Mouse (Mus musculus): ENCODE measurements around the gene Spint2. TPM values are rescaled to one million over a fixed set of nuclear protein-coding genes. Genes with fewer than 3 reads are reported as not detected.

Spint2 gene
- 84.8 and 94.7 TPM in 2 replicates for polyA plus RNA-seq (2015; fragmentation: Nextera tagmentation; extraction: Ambion mirVana)

DNA sequence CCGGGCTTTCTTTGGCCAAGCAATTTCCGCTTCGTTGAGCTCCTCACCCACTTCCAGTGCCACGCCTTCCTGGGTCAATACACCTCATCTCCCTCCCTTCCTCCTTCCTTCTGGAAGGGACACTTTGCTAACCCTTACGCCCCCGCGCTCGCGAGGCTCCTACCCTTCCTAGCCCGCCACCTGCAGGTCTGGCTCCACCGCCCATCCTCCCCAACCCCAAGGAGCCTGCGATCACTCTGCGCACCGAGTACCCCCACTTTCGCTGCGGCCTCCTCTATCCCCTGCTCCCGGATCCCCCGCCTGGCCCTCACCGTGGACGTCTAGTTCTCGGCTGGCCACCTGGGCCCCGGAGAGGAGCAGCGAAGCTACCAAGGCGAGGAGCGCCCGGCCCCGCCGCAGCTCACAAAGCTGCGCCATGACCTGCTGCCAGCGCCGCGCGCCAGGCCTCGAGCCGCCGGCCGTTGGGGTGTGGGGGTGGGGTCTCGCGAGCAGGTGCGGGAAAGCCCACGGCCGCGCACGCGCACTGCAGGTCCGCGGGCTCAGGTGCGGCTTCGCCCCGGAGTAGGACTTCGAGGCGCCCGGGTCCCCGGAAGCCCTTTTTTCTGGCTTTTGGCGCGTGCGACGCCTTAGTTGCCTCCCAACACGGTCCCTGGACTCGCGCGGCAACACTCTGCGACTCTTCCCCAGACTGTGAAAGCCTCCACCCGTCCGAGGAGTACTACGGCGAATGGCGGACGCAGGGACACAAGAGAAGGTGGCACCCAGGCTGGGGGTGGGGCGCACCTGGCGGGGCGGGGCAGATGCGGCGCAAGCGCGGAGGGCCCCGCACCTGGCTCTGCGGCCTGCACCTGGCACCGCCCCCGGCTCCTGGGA lies at the start of gene Spint2:
Spint2 (minus strand) TSS at position 712 of the 873 bp plus-strand sequence.
- Histone ChIP-seq H3K4me1 (ENCODE audit: insufficient read depth) (peaks cover 10% of the 10 kb centered on the region; the same call in 1 of the 2 replicates), H3K27ac (ENCODE audit: low read depth) (peak within 1 kb of the TSS; percentile 73), H3K4me3 (ENCODE audit: low read depth, low read length) (peak within 1 kb of the TSS; percentile 70), H3K9me3 (ENCODE audit: low read length) (no peaks in the 10 kb centered on the region), H3K36me3 (replicated peaks; ENCODE audit: insufficient read depth, low read length) (no peaks in the 10 kb centered on the region), H3K9ac (replicated peaks) (peak within 1 kb of the TSS; percentile 75), H3K4me2 (ENCODE audit: low read depth, low read length) (peak within 1 kb of the TSS; percentile 88), H3K27me3 (ENCODE audit: insufficient read depth, low read length) (0 out of 2 replicates have a peak, but pooled peaks cover 7% of the 10 kb centered on the region)
- DNase-seq = peak; percentile 87
- WGBS (ENCODE audit: insufficient replicate concordance) = 3% methylated on average over 59 of the region's 80 CpGs
- ATAC-seq = peak; percentile 94
- no peak for TF ChIP-seq EP300 (IDR thresholded peaks at IDR 0.05; ENCODE audit: low read depth)
- TF ChIP-seq CTCF (IDR thresholded peaks at IDR 0.05; ENCODE audit: low read depth) = peak; percentile 29; the same call in 1 of the 2 replicates

DNA sequence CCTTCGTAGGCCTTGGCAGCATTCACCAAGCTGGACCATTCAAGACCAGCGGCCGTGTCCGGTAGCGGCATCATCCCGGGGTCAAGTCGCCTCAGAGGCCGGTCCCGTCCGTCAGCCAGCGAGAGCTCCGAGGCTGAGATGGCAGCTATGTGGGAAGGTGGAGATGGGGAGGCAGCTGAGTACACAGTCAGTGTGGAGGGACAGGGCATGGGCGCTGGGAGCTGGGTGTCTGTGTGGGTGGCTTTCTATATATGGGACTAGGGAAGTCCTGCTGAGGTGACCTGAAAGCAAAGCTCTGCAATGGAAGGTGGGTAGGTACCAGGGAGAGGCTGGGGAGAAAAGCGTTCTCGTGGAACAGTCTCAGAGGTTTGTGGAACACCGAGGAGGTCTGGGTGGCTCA lies 47.3 kb upstream of the Spint2 start:
- ATAC-seq (no peak), DNase-seq (no peak)
- H3K27me3 ChIP-seq (ENCODE audit: insufficient read depth, low read length) = no peaks in the 10 kb centered on the region
- no peak overlapping the region for H3K9ac ChIP-seq (replicated peaks)
- no peaks in the 10 kb centered on the region for H3K9me3 ChIP-seq (ENCODE audit: low read length)
- peaks cover 35% of the 10 kb centered on the region for H3K36me3 ChIP-seq (replicated peaks; ENCODE audit: insufficient read depth, low read length)
- 89% methylated on average over 16 of the region's 16 CpGs for WGBS (ENCODE audit: insufficient replicate concordance)
- H3K27ac ChIP-seq (ENCODE audit: low read depth) = no peak overlapping the region
- H3K4me3 ChIP-seq (ENCODE audit: low read depth, low read length) = no peak overlapping the region
- H3K4me2 ChIP-seq (ENCODE audit: low read depth, low read length) = no peak overlapping the region
- H3K4me1 ChIP-seq (ENCODE audit: insufficient read depth) = peaks cover 8% of the 10 kb centered on the region
- no peak for TF ChIP-seq CTCF (IDR thresholded peaks at IDR 0.05; ENCODE audit: low read depth)
- TF ChIP-seq EP300 (IDR thresholded peaks at IDR 0.05; ENCODE audit: low read depth) = no peak

DNA sequence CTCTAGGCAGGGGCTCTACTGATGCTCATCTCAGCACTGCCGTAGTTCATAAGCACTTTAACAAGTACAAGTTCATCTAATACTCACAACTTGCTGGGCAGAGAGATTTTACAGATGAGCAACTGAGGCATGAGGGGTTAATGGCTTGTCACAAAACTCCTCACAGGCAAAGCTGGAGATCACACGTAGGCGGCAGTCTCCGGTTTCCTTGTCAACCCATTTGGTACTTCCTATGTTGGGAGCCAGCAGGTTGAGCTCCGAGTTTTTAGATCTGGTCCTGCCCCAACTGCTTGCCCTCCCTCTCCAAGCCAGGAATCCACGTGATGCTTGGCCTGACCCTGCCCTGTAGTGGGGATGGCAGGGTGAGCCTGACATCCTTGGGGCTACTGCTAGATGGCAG lies 45.4 kb upstream of the Spint2 start:
- 81% methylated on average over 6 of the region's 6 CpGs for WGBS (ENCODE audit: insufficient replicate concordance)
- ATAC-seq = no peak

DNA sequence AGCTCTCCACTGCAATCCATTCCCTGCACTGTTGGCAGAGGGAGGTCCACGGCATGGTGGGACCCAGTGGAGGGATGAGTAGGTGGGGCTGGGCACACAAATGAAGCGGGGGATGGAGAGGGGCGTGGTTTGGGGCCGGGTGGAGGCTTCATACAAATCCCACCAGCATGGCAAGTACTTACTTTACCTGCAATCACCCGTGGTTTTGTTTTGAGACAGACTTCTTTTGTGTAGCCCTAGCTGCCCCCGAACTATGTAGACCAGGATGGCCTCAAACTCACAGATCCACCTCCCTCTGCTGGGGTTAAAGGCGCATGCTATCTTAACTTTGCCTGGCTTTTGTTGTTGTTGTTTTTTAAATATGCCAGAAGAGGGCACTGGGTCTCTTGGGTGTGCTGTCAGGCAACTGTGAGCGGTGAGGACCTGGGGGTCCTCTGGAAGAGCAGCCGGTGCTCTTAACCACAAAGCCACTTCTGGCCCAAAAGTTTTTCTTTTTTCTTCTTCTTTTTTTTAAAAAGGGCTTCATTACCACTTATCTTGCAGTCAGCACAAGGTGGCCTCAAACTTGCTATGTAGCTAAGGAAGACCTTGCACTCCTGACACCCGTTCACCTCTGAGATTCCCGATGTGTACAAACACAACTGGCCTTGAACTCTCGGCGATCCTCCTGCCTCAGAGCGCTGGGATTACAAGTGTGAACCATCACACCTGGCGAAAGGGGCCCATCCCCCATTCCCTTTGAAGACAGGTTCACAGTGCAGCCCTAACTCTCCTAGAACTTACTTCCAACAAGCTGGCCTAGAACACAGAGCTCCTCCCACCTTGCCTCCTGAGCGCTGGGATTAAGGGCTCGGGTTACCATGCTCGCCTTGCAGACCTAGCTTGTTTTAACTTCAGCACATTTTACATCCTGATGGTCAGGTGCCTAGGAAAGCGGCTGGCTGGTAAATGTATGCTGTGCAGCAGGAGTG lies 37.9 kb upstream of the Spint2 start:
- DNase-seq (no peak), ATAC-seq (peak; percentile 37)
- Histone ChIP-seq H3K27ac (ENCODE audit: low read depth) (no peak overlapping the region), H3K4me2 (ENCODE audit: low read depth, low read length) (peak overlapping the region; percentile 53), H3K4me3 (ENCODE audit: low read depth, low read length) (no peak overlapping the region), H3K4me1 (ENCODE audit: insufficient read depth) (peaks cover 13% of the 10 kb centered on the region), H3K9ac (replicated peaks) (0 out of 2 replicates have a peak overlapping the region, but pooled peaks have one; percentile 18), H3K27me3 (ENCODE audit: insufficient read depth, low read length) (no peaks in the 10 kb centered on the region), H3K9me3 (ENCODE audit: low read length) (no peaks in the 10 kb centered on the region), H3K36me3 (replicated peaks; ENCODE audit: insufficient read depth, low read length) (peaks cover 8% of the 10 kb centered on the region)
- 14% methylated on average over 19 of the region's 19 CpGs for WGBS (ENCODE audit: insufficient replicate concordance)
- TF ChIP-seq CTCF (IDR thresholded peaks at IDR 0.05; ENCODE audit: low read depth) (peak; percentile 57), EP300 (IDR thresholded peaks at IDR 0.05; ENCODE audit: low read depth) (no peak)

More for the DNA sequence above, 45.4 kb upstream of the Spint2 start:
- Histone ChIP-seq H3K4me2 (ENCODE audit: low read depth, low read length) (no peak overlapping the region), H3K27me3 (ENCODE audit: insufficient read depth, low read length) (no peaks in the 10 kb centered on the region), H3K36me3 (replicated peaks; ENCODE audit: insufficient read depth, low read length) (peaks cover 35% of the 10 kb centered on the region), H3K4me1 (ENCODE audit: insufficient read depth) (no peaks in the 10 kb centered on the region), H3K9ac (replicated peaks) (no peak overlapping the region), H3K9me3 (ENCODE audit: low read length) (no peaks in the 10 kb centered on the region), H3K27ac (ENCODE audit: low read depth) (no peak overlapping the region), H3K4me3 (ENCODE audit: low read depth, low read length) (no peak overlapping the region)
- DNase-seq = no peak
- TF ChIP-seq CTCF (IDR thresholded peaks at IDR 0.05; ENCODE audit: low read depth) = no peak
- TF ChIP-seq EP300 (IDR thresholded peaks at IDR 0.05; ENCODE audit: low read depth) = no peak

DNA sequence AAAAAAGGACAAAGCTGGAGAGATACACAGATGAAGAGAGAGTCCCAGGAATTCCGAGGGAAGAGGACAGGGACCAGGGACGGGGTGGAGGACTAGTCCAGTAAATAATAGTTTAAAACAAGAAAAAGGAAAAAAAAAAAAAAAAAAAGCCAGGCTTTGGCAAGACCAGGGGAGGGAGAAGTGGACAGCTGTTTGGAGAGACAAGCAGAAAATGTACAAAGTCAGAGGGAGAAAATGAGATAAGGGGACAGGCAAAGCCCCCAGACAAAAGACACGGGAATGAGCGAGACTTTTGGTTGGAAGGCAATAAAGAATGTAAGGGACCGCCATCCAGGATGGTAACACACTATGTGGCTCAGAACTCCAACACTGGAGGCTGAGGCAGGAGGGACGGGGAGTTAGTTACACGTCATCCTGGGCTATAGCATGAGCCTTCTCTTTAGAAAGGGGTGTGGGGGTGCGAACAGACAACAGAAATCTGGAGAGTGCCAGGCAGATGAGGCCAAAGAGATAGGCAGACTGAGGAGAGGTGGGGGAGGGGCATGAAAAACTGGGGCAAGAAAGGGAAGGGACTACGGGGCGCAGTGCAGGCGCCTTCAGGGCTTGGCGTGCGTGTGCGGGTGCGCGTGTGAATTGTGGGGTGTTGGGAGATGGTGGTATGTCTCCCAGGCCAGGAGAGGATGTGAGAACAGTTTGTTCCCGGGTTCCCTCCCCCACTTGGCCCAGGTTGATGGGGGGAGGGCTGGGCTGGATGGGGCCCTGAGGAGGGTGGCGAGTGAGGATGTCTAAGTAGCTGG lies 36.6 kb upstream of the Spint2 start:
- Histone ChIP-seq H3K27me3 (ENCODE audit: insufficient read depth, low read length) (no peaks in the 10 kb centered on the region), H3K27ac (ENCODE audit: low read depth) (no peak overlapping the region), H3K9ac (replicated peaks) (no peak overlapping the region), H3K4me2 (ENCODE audit: low read depth, low read length) (peak overlapping the region; percentile 53), H3K36me3 (replicated peaks; ENCODE audit: insufficient read depth, low read length) (0 out of 2 replicates have a peak, but pooled peaks cover 2% of the 10 kb centered on the region), H3K4me1 (ENCODE audit: insufficient read depth) (peaks cover 13% of the 10 kb centered on the region), H3K9me3 (ENCODE audit: low read length) (no peaks in the 10 kb centered on the region), H3K4me3 (ENCODE audit: low read depth, low read length) (0 out of 2 replicates have a peak overlapping the region, but pooled peaks have one; percentile 1)
- ATAC-seq (peak; percentile 51), DNase-seq (peak; percentile 42)
- 5% methylated on average over 18 of the region's 18 CpGs for WGBS (ENCODE audit: insufficient replicate concordance)
- TF ChIP-seq EP300 (IDR thresholded peaks at IDR 0.05; ENCODE audit: low read depth) = peak; percentile 6; the same call in 1 of the 2 replicates
- no peak for TF ChIP-seq CTCF (IDR thresholded peaks at IDR 0.05; ENCODE audit: low read depth)
